Mouse (Mus musculus) left cerebral cortex, adult 9 months (tissue): ENCODE measurements around the gene Nek8.
"Not testable (repeated sequence)": the region's sequence is repeated elsewhere in the genome, so short reads cannot be mapped to it uniquely, and the experiment has no call there.

Source experiments
- DNase-seq, 2 experiments: peaks; one replicate each; pipeline ENCODE4 v3.0.0; 2022; ENCODE audit warnings: low spot score in 2 of 2

Nek8 gene

GRCm38 (mm10) chr11:78146707-78147543 lies 29.6 kb downstream of the Nek8 start:
- no peak for DNase-seq

DNA sequence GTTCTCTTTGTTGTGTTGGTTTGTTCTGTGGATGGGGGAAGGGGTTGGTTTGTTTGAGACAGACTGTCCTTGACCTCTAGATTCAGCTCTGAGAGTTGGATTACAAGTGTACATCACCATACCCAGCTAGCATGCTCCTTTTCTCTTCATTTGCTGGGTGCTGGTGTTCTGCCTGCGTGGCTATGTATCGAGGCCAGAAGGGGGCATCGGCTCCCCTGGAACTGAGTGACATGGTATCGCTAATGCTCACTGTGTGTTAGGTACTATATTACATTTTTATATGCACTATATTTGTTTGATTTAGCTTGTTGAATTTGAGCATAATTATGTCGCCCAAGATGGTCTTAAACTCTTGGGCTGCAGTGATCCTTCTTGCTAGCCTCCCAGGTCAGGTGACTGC lies 30.3 kb downstream of the Nek8 start:
- DNase-seq = no peak

- DNase-seq = no peak
Measured at GRCm38 (mm10) chr11:78143520-78143919, 33.0 kb downstream of the Nek8 start.

DNA sequence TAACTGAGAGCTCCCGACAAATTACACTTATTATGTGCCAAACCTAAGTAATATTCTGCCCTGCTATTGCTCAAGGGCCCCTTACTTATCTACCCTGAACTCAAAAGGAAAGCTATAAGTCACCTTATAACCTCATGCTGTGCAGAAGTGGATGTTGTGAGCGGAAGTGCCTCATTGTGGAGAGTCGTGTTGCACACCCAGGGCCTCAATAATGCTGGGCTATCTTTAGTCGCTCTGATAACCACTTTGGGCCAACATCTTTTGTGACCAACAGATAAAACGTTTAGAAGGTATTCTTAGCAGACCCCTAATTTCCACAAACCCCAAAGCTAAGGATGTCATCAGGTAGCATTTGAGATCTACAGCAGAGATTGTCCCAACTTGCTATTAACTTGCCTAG lies 35.8 kb downstream of the Nek8 start:
- no peak for DNase-seq

GRCm38 (mm10) chr11:78138023-78138422 lies 38.5 kb downstream of the Nek8 start:
- DNase-seq = no peak

DNA sequence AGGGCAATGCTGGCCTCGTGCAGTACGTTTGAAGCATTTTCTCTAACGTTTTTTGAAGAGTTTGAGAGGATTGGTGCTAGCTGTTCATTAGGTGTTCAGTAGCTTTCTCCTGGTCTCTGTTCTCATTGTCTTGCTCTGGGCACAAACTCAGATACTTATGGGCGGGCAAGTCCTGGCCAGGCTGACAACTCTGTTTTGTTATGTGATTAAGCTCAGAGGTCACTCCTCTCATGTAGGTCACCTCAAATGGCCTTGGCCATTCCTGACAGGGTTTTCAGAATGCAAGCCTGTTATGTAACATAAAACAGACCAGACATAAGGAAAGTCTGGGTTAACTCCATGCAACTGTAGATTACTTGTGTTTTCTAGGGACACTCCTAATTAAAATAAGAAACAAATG lies 38.9 kb downstream of the Nek8 start:
- DNase-seq = no peak

GRCm38 (mm10) chr11:78136132-78136531 lies 40.3 kb downstream of the Nek8 start:
- DNase-seq = no peak

GRCm38 (mm10) chr11:78135314-78135713 lies 41.2 kb downstream of the Nek8 start:
- not testable (repeated sequence) for DNase-seq

DNA sequence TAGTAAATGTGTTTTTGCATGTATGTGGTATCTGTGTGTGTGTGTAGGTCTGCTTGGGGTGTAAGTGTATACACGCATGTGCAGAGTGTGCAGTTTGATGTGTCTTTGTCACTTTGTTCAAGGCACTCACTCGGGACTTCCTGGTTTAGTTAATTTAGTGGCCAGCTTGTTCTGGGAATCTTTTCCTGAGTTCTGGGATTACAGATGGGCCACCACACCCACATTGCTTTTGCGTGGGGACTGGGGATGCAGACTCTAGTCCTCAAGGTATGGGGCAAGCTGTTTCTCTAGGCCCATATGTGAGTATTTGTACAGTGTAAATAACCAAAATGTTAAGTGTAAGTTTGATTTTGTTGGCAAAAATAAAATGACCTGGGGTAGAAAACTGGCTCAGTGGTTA lies 42.1 kb downstream of the Nek8 start:
- no peak for DNase-seq

DNA sequence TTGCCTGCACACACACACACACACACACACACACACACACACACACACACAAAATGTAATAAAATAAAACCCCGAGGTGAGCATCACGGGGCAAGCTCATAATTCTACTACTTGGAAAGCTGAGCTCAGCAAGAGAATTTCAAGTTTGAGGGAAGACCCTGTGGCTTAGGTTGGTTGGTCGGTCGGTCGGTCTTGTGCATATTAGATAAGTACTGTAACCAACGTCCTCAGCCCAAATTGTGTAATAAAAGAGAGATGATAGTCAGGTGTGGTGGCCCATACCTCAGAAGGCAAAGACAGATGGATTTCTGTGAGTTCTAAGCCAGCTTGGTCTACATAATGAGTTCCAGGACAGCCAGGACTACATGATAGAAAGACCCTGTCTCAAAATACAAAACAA lies 42.6 kb downstream of the Nek8 start:
- DNase-seq = no peak

- DNase-seq = no peak
Measured at GRCm38 (mm10) chr11:78129458-78129857, 47.0 kb downstream of the Nek8 start.

DNA sequence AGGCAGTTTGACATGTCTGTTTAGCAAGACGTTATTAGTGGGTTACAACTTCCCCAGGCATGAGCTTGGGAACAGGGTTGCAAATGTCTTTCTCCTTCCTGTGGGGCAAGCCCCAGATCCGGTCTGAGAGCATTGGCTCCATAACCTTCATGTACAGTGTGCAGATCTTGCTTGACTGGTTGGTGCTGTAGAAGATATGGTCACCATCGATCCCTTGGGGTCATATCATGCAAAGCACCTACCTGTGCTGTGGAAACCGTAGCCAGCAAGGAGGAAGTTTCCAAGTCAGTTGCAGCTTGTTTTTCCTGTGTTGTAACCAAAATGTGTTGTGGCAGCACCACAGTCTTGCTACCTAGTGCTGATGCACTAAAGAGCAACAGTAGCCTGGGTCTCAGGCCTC lies 49.7 kb downstream of the Nek8 start:
- DNase-seq = no peak

- no peak for DNase-seq
Measured at GRCm38 (mm10) chr11:78125691-78126090, 50.8 kb downstream of the Nek8 start.

DNA sequence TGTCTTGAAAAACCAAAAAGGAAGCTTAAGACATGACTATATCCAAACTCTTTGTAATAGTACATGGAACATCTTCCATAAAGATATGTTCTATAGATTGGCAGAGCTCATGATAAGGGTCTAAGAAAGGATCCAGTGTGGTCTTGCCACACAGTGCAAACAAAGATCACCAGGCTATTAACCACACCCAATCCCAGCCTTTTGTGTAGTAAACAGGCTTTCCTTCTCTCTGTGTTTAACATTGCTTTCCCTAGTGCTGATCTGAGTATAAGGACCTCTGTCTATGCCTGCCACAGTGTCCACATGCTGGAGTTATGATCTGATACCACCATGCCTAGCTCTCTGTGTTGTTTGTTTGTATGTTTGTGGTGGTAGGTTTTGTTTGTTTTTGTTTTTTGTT lies 52.7 kb downstream of the Nek8 start:
- DNase-seq = no peak

- DNase-seq = no peak
Measured at GRCm38 (mm10) chr11:78122815-78123214, 53.7 kb downstream of the Nek8 start.

- DNase-seq = no peak
Measured at GRCm38 (mm10) chr11:78121176-78121575, 55.3 kb downstream of the Nek8 start.

DNA sequence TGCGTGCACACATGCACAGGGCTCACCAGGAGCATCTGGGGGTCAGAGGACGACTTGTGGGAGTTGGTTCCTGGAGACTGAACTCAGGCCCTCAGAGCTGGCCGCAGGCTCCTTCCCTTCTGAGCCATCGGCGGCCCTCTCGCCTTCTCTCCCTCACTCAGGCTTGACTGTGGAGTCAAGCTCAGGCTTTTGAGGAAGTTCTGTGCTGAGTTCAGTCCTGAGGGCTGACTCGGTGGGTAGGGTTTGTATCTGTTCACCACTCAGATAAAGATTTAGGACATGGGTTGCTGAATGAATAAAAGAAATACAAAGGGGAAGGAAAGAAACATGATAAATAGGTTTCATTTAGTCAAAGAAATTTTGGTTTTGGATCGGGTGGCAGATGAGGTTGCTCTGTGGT lies 56.6 kb downstream of the Nek8 start:
- no peak for DNase-seq

DNA sequence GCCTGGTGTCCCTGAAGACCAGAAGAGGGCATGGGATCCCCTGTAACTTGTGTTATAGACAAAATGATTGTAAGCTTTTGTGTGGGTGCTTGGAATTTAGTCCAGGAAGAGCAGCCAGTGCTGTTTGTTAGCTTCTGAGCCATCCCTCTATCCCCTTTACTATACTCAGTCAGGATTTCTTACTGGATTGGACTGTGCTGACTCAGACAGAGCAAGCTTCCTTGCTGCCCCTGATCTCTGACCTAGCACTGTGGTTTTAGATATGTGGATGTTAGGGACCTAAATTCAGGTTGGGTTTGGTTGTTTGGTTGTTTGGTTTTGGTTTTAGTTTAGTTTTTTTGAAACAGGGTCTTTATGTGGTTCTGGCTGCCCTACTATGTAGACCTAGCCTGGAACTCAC lies 58.0 kb downstream of the Nek8 start:
- DNase-seq = no peak

GRCm38 (mm10) chr11:78116146-78116410 lies 60.4 kb downstream of the Nek8 start:
- no peak for DNase-seq
